Mouse (Mus musculus) hindbrain, embryonic 11.5 days (tissue): ENCODE results near the gene Cct8l1. TPM values are rescaled to one million over a fixed set of nuclear protein-coding genes. Genes with fewer than 3 reads are reported as not detected.
A peak's percentile ranks its signal among the peaks of the same experiment; 100 is the strongest.

Experiments used
- ATAC-seq: fragments of 200-750 bp; cut with Nextera tagmentation; 2 replicates; pipeline ENCODE4 v1.8.0; 2017; ENCODE audit warnings: mild to moderate bottlenecking, moderate TSS enrichment, moderate library complexity; ENCODE audit not compliant: low FRiP score
- DNase-seq: peaks from one replicate; pipeline ENCODE4 v3.0.0-alpha.2; 2015; ENCODE audit warnings: low spot score
- H3K27ac ChIP-seq: fragments of 300-500 bp; sonication (generic); 2 replicates; pipeline ENCODE4 v1.5.1; 2014; ENCODE audit warnings: mild to moderate bottlenecking, low read depth, low read length
- H3K27me3 ChIP-seq: fragments of 300-500 bp; sonication (generic); 2 replicates; pipeline ENCODE4 v1.6.1; 2014; ENCODE audit warnings: mild to moderate bottlenecking, low read length, moderate library complexity, mixed read lengths; ENCODE audit not compliant: control insufficient read depth, insufficient read depth
- H3K36me3 ChIP-seq: fragments of 300-500 bp; sonication (generic); 2 replicates; pipeline ENCODE4 v1.6.1; 2014; ENCODE audit warnings: mild to moderate bottlenecking, low read length, moderate library complexity, mixed read lengths; ENCODE audit not compliant: control insufficient read depth, insufficient read depth
- H3K4me1 ChIP-seq: fragments of 300-500 bp; sonication (generic); replicated peaks from 2 replicates; pipeline ENCODE4 v1.6.1; 2014; ENCODE audit warnings: low read length, mixed read lengths; ENCODE audit not compliant: control insufficient read depth, insufficient read depth
- H3K4me2 ChIP-seq: fragments of 300-500 bp; sonication (generic); replicated peaks from 2 replicates; pipeline ENCODE4 v1.6.1; 2014; ENCODE audit warnings: mild to moderate bottlenecking, low read depth, low read length
- H3K4me3 ChIP-seq: fragments of 300-500 bp; sonication (generic); 2 replicates; pipeline ENCODE4 v1.5.1; 2014; ENCODE audit warnings: low read depth, low read length
- H3K9ac ChIP-seq: fragments of 300-500 bp; sonication (generic); 2 replicates; pipeline ENCODE4 v1.6.1; 2014; ENCODE audit warnings: low read depth, low read length
- H3K9me3 ChIP-seq: fragments of 300-500 bp; sonication (generic); 2 replicates; pipeline ENCODE4 v1.6.1; 2016; ENCODE audit warnings: low read length; ENCODE audit not compliant: control insufficient read depth
- WGBS: fragments of 180-500 bp; shearing (Covaris S2); extraction: QIAGEN DNeasy Blood & Tissue Kit; methylation state at CpG from one replicate; pipeline ENCODE4 v1.1.7; 2014; 5-methylcytosine and 5-hydroxymethylcytosine counted together
- polyA plus RNA-seq: library from polyadenylated mRNA; unstranded; fragments of >200 nt; fragmentation: Nextera tagmentation; extraction: Ambion mirVana; gene quantifications from 2 replicates; pipeline ENCODE4 v1.2.1, GENCODE M21; 2014

Gene Cct8l1
- polyA plus RNA-seq, 1 experiment from 2014 or later, result not detected

GRCm38 (mm10) chr5:25499423-25500398 lies 16.2 kb upstream of the Cct8l1 start:
- Histone ChIP-seq H3K27ac (peak overlapping the region; percentile 99), H3K9ac (peak overlapping the region; percentile 84), H3K36me3 (no peaks in the 10 kb centered on the region), H3K4me2 (peak overlapping the region; percentile 78), H3K4me1 (no peaks in the 10 kb centered on the region), H3K9me3 (no peaks in the 10 kb centered on the region), H3K4me3 (peak overlapping the region; percentile 94), H3K27me3 (no peaks in the 10 kb centered on the region)
- ATAC-seq (peak; percentile 89), DNase-seq (peak; percentile 99)
- WGBS, result under 1% methylated on average over 75 of the region's 90 CpGs

GRCm38 (mm10) chr5:25500686-25501085 lies 15.2 kb upstream of the Cct8l1 start:
- Histone ChIP-seq H3K9me3 (no peaks in the 10 kb centered on the region), H3K4me3 (no peak overlapping the region), H3K36me3 (no peaks in the 10 kb centered on the region), H3K9ac (no peak overlapping the region), H3K4me2 (peak overlapping the region; percentile 55; the same call in 1 of the 2 replicates), H3K4me1 (no peaks in the 10 kb centered on the region), H3K27me3 (no peaks in the 10 kb centered on the region), H3K27ac (no peak overlapping the region)
- ATAC-seq (no peak), DNase-seq (peak; percentile 4)
- WGBS, result 72% methylated on average over 7 of the region's 7 CpGs

GRCm38 (mm10) chr5:25506041-25506440 lies 9.8 kb upstream of the Cct8l1 start:
- Histone ChIP-seq H3K36me3 (no peaks in the 10 kb centered on the region), H3K27ac (no peak overlapping the region), H3K4me3 (no peak overlapping the region), H3K4me1 (no peaks in the 10 kb centered on the region), H3K9me3 (no peaks in the 10 kb centered on the region), H3K9ac (no peak overlapping the region), H3K4me2 (no peak overlapping the region), H3K27me3 (no peaks in the 10 kb centered on the region)
- ATAC-seq, result no peak
- WGBS, result 87% methylated on average over 5 of the region's 5 CpGs
- no peak for DNase-seq

- 92% methylated on average over 11 of the region's 11 CpGs for WGBS
- Histone ChIP-seq H3K9ac (no peak overlapping the region), H3K9me3 (no peaks in the 10 kb centered on the region), H3K27me3 (no peaks in the 10 kb centered on the region), H3K27ac (no peak overlapping the region), H3K4me1 (no peaks in the 10 kb centered on the region), H3K36me3 (no peaks in the 10 kb centered on the region), H3K4me2 (no peak overlapping the region), H3K4me3 (no peak overlapping the region)
- no peak for ATAC-seq
- no peak for DNase-seq
Observed at GRCm38 (mm10) chr5:25516301-25516895, 531 bp downstream of the Cct8l1 start.

- DNase-seq, result no peak
- no peaks in the 10 kb centered on the region for H3K9me3 ChIP-seq
- no peak overlapping the region for H3K4me2 ChIP-seq
- ATAC-seq, result no peak
- no peaks in the 10 kb centered on the region for H3K27me3 ChIP-seq
- no peaks in the 10 kb centered on the region for H3K36me3 ChIP-seq
- no peak overlapping the region for H3K9ac ChIP-seq
- H3K4me3 ChIP-seq, result no peak overlapping the region
- H3K4me1 ChIP-seq, result no peaks in the 10 kb centered on the region
- 85% methylated on average over 5 of the region's 5 CpGs for WGBS
- no peak overlapping the region for H3K27ac ChIP-seq
Observed at GRCm38 (mm10) chr5:25517550-25517949, 1.7 kb downstream of the Cct8l1 start.

GRCm38 (mm10) chr5:25519820-25520219 lies 4.0 kb downstream of the Cct8l1 start:
- H3K27me3 ChIP-seq, result no peaks in the 10 kb centered on the region
- H3K9me3 ChIP-seq, result no peaks in the 10 kb centered on the region
- H3K36me3 ChIP-seq, result no peaks in the 10 kb centered on the region
- DNase-seq (no peak), ATAC-seq (no peak)
- 87% methylated on average over 3 of the region's 3 CpGs for WGBS
- H3K4me2 ChIP-seq, result no peak overlapping the region
- no peak overlapping the region for H3K27ac ChIP-seq
- H3K4me1 ChIP-seq, result no peaks in the 10 kb centered on the region
- H3K4me3 ChIP-seq, result no peak overlapping the region
- H3K9ac ChIP-seq, result no peak overlapping the region

- ATAC-seq (no peak), DNase-seq (no peak)
- WGBS, result 79% methylated on average over 5 of the region's 5 CpGs
- H3K4me1 ChIP-seq, result no peaks in the 10 kb centered on the region
- no peaks in the 10 kb centered on the region for H3K36me3 ChIP-seq
- no peak overlapping the region for H3K9ac ChIP-seq
- no peaks in the 10 kb centered on the region for H3K9me3 ChIP-seq
- no peaks in the 10 kb centered on the region for H3K27me3 ChIP-seq
- H3K4me2 ChIP-seq, result no peak overlapping the region
- no peak overlapping the region for H3K4me3 ChIP-seq
- H3K27ac ChIP-seq, result no peak overlapping the region
Observed at GRCm38 (mm10) chr5:25521461-25521860, 5.6 kb downstream of the Cct8l1 start.

- WGBS, result 48% methylated on average over 5 of the region's 5 CpGs
Observed at GRCm38 (mm10) chr5:25526116-25526515, 10.2 kb downstream of the Cct8l1 start.

More at GRCm38 (mm10) chr5:25526116-25526515, 10.2 kb downstream of the Cct8l1 start:
- no peak overlapping the region for H3K9ac ChIP-seq
- no peak for ATAC-seq
- no peaks in the 10 kb centered on the region for H3K36me3 ChIP-seq
- no peak for DNase-seq
- H3K9me3 ChIP-seq, result no peaks in the 10 kb centered on the region
- H3K27me3 ChIP-seq, result no peaks in the 10 kb centered on the region
- no peak overlapping the region for H3K27ac ChIP-seq
- H3K4me2 ChIP-seq, result no peak overlapping the region
- H3K4me1 ChIP-seq, result no peaks in the 10 kb centered on the region
- no peak overlapping the region for H3K4me3 ChIP-seq
